Mouse (Mus musculus) hindbrain, embryonic 11.5 days (tissue): ENCODE measurements around the gene Zbtb33. TPM values are rescaled to one million over a fixed set of nuclear protein-coding genes. Genes with fewer than 3 reads are reported as not detected.

Experiments
- ATAC-seq: fragments of 200-750 bp; cut with Nextera tagmentation; 2 replicates; pipeline ENCODE4 v1.8.0; 2017; ENCODE audit warnings: mild to moderate bottlenecking, moderate TSS enrichment, moderate library complexity; ENCODE audit not compliant: low FRiP score
- DNase-seq: peaks from one replicate; pipeline ENCODE4 v3.0.0-alpha.2; 2015; ENCODE audit warnings: low spot score
- H3K27ac ChIP-seq: fragments of 300-500 bp; sonication (generic); 2 replicates; pipeline ENCODE4 v1.5.1; 2014; ENCODE audit warnings: mild to moderate bottlenecking, low read depth, low read length
- H3K27me3 ChIP-seq: fragments of 300-500 bp; sonication (generic); 2 replicates; pipeline ENCODE4 v1.6.1; 2014; ENCODE audit warnings: mild to moderate bottlenecking, low read length, moderate library complexity, mixed read lengths; ENCODE audit not compliant: control insufficient read depth, insufficient read depth
- H3K36me3 ChIP-seq: fragments of 300-500 bp; sonication (generic); 2 replicates; pipeline ENCODE4 v1.6.1; 2014; ENCODE audit warnings: mild to moderate bottlenecking, low read length, moderate library complexity, mixed read lengths; ENCODE audit not compliant: control insufficient read depth, insufficient read depth
- H3K4me1 ChIP-seq: fragments of 300-500 bp; sonication (generic); replicated peaks from 2 replicates; pipeline ENCODE4 v1.6.1; 2014; ENCODE audit warnings: low read length, mixed read lengths; ENCODE audit not compliant: control insufficient read depth, insufficient read depth
- H3K4me2 ChIP-seq: fragments of 300-500 bp; sonication (generic); replicated peaks from 2 replicates; pipeline ENCODE4 v1.6.1; 2014; ENCODE audit warnings: mild to moderate bottlenecking, low read depth, low read length
- H3K4me3 ChIP-seq: fragments of 300-500 bp; sonication (generic); 2 replicates; pipeline ENCODE4 v1.5.1; 2014; ENCODE audit warnings: low read depth, low read length
- H3K9ac ChIP-seq: fragments of 300-500 bp; sonication (generic); 2 replicates; pipeline ENCODE4 v1.6.1; 2014; ENCODE audit warnings: low read depth, low read length
- H3K9me3 ChIP-seq: fragments of 300-500 bp; sonication (generic); 2 replicates; pipeline ENCODE4 v1.6.1; 2016; ENCODE audit warnings: low read length; ENCODE audit not compliant: control insufficient read depth
- WGBS: fragments of 180-500 bp; shearing (Covaris S2); extraction: QIAGEN DNeasy Blood & Tissue Kit; methylation state at CpG from one replicate; pipeline ENCODE4 v1.1.7; 2014; 5-methylcytosine and 5-hydroxymethylcytosine counted together
- polyA plus RNA-seq: library from polyadenylated mRNA; unstranded; fragments of >200 nt; fragmentation: Nextera tagmentation; extraction: Ambion mirVana; gene quantifications from 2 replicates; pipeline ENCODE4 v1.2.1, GENCODE M21; 2014

Gene Zbtb33
- polyA plus RNA-seq, 1 experiment from 2014 or later = 15.8 TPM

GRCm38 (mm10) chrX:38185520-38185919, 4.1 kb upstream of the Zbtb33 start:
- no peaks in the 10 kb centered on the region for H3K36me3 ChIP-seq
- ATAC-seq = no peak
- no peaks in the 10 kb centered on the region for H3K4me1 ChIP-seq
- no peak for DNase-seq
- H3K4me3 ChIP-seq = no peak overlapping the region
- WGBS = 25% methylated on average over 2 of the region's 2 CpGs
- no peak overlapping the region for H3K4me2 ChIP-seq
- no peak overlapping the region for H3K27ac ChIP-seq
- H3K27me3 ChIP-seq = no peaks in the 10 kb centered on the region
- no peak overlapping the region for H3K9ac ChIP-seq
- H3K9me3 ChIP-seq = no peaks in the 10 kb centered on the region

- Histone ChIP-seq H3K9ac (peak overlapping the region; percentile 81), H3K4me3 (peak overlapping the region; percentile 62), H3K27me3 (no peaks in the 10 kb centered on the region), H3K4me1 (no peaks in the 10 kb centered on the region), H3K4me2 (peak overlapping the region; percentile 43), H3K36me3 (no peaks in the 10 kb centered on the region), H3K27ac (peak overlapping the region; percentile 71; the same call in 1 of the 2 replicates), H3K9me3 (no peaks in the 10 kb centered on the region)
- DNase-seq (peak; percentile 14), ATAC-seq (no peak)
- WGBS = 40% methylated on average over 3 of the region's 3 CpGs
These were observed 818 bp downstream of the Zbtb33 start for GRCm38 (mm10) chrX:38190458-38190764.

- Histone ChIP-seq H3K4me1 (no peaks in the 10 kb centered on the region), H3K36me3 (no peaks in the 10 kb centered on the region), H3K4me2 (no peak overlapping the region), H3K27me3 (no peaks in the 10 kb centered on the region), H3K27ac (no peak overlapping the region), H3K9me3 (no peaks in the 10 kb centered on the region), H3K9ac (no peak overlapping the region), H3K4me3 (no peak overlapping the region)
- DNase-seq (no peak), ATAC-seq (no peak)
- WGBS = 59% methylated on average over 2 of the region's 2 CpGs
These were observed 12.2 kb downstream of the Zbtb33 start for GRCm38 (mm10) chrX:38201816-38202215.

- ATAC-seq = no peak
- no peak overlapping the region for H3K4me3 ChIP-seq
These were observed 17.8 kb downstream of the Zbtb33 start for GRCm38 (mm10) chrX:38207392-38207791.

GRCm38 (mm10) chrX:38216986-38217675, 27.5 kb downstream of the Zbtb33 start:
- Histone ChIP-seq H3K27ac (no peak overlapping the region), H3K4me3 (no peak overlapping the region), H3K36me3 (no peaks in the 10 kb centered on the region), H3K4me1 (no peaks in the 10 kb centered on the region), H3K9me3 (no peaks in the 10 kb centered on the region), H3K4me2 (no peak overlapping the region), H3K9ac (no peak overlapping the region), H3K27me3 (no peaks in the 10 kb centered on the region)
- no peak for DNase-seq
- no peak for ATAC-seq
- 83% methylated on average over 9 of the region's 9 CpGs for WGBS

More at GRCm38 (mm10) chrX:38207392-38207791, 17.8 kb downstream of the Zbtb33 start:
- 60% methylated on average over 1 of the region's 1 CpGs for WGBS
- DNase-seq = no peak
- Histone ChIP-seq H3K27ac (no peak overlapping the region), H3K4me2 (no peak overlapping the region), H3K9ac (no peak overlapping the region), H3K9me3 (no peaks in the 10 kb centered on the region), H3K36me3 (no peaks in the 10 kb centered on the region), H3K27me3 (no peaks in the 10 kb centered on the region), H3K4me1 (no peaks in the 10 kb centered on the region)

GRCm38 (mm10) chrX:38217676-38217991, 28.0 kb downstream of the Zbtb33 start:
- H3K4me1 ChIP-seq = no peaks in the 10 kb centered on the region
- no peak overlapping the region for H3K4me2 ChIP-seq
- ATAC-seq (no peak), DNase-seq (no peak)
- H3K36me3 ChIP-seq = no peaks in the 10 kb centered on the region
- H3K9ac ChIP-seq = no peak overlapping the region
- no peak overlapping the region for H3K27ac ChIP-seq
- H3K4me3 ChIP-seq = no peak overlapping the region
- no peaks in the 10 kb centered on the region for H3K27me3 ChIP-seq
- WGBS = 85% methylated on average over 2 of the region's 2 CpGs
- H3K9me3 ChIP-seq = no peaks in the 10 kb centered on the region

GRCm38 (mm10) chrX:38222757-38223156, 33.2 kb downstream of the Zbtb33 start:
- Histone ChIP-seq H3K4me2 (no peak overlapping the region), H3K36me3 (no peaks in the 10 kb centered on the region), H3K4me1 (no peaks in the 10 kb centered on the region), H3K27me3 (no peaks in the 10 kb centered on the region), H3K4me3 (no peak overlapping the region), H3K9me3 (no peaks in the 10 kb centered on the region), H3K27ac (no peak overlapping the region), H3K9ac (no peak overlapping the region)
- WGBS = 67% methylated on average over 2 of the region's 2 CpGs
- DNase-seq (no peak), ATAC-seq (no peak)

GRCm38 (mm10) chrX:38229888-38230287, 40.3 kb downstream of the Zbtb33 start:
- no peak for ATAC-seq

GRCm38 (mm10) chrX:38237731-38238130, 48.1 kb downstream of the Zbtb33 start:
- no peaks in the 10 kb centered on the region for H3K27me3 ChIP-seq
- no peaks in the 10 kb centered on the region for H3K36me3 ChIP-seq
- ATAC-seq = no peak
- H3K9me3 ChIP-seq = no peaks in the 10 kb centered on the region
- H3K9ac ChIP-seq = no peak overlapping the region
- H3K4me2 ChIP-seq = no peak overlapping the region
- no peaks in the 10 kb centered on the region for H3K4me1 ChIP-seq
- H3K27ac ChIP-seq = no peak overlapping the region
- no peak overlapping the region for H3K4me3 ChIP-seq
- 23% methylated on average over 2 of the region's 2 CpGs for WGBS
- DNase-seq = peak; percentile 52

More at GRCm38 (mm10) chrX:38229888-38230287, 40.3 kb downstream of the Zbtb33 start:
- H3K4me1 ChIP-seq = no peaks in the 10 kb centered on the region
- no peak overlapping the region for H3K9ac ChIP-seq
- no peaks in the 10 kb centered on the region for H3K36me3 ChIP-seq
- 89% methylated on average over 1 of the region's 1 CpGs for WGBS
- H3K27ac ChIP-seq = no peak overlapping the region
- H3K4me3 ChIP-seq = no peak overlapping the region
- no peak for DNase-seq
- no peaks in the 10 kb centered on the region for H3K27me3 ChIP-seq
- no peaks in the 10 kb centered on the region for H3K9me3 ChIP-seq
- H3K4me2 ChIP-seq = no peak overlapping the region
